ENCODE assay signal across 14 mouse cellular contexts in genomic region chr8:90224172-90224571, GRCm38 (mm10).
"Had no signal": no experiment of that assay in that cellular context is flagged by ENCODE, and none has a peak within 500 bp of the region (broad histone marks: within the 10 kb centered on the region; RNA-seq: fewer than 3 reads in every experiment).

No protein-coding gene starts in this region.

- H3K27ac ChIP-seq: macrophage; midbrain, embryonic 13.5 days; midbrain, embryonic 15.5 days; neural tube, embryonic 12.5 days; stomach, embryonic 15.5 days; stomach, postnatal 0 days had no signal

- H3K4me1 ChIP-seq: megakaryocyte, embryonic 14.5 days; midbrain, embryonic 13.5 days; midbrain, embryonic 15.5 days; neural tube, embryonic 12.5 days; stomach, embryonic 15.5 days had no signal

- H3K36me3 ChIP-seq: midbrain, embryonic 13.5 days; midbrain, embryonic 15.5 days; neural tube, embryonic 12.5 days; stomach, embryonic 15.5 days had no signal

- H3K9me3 ChIP-seq: midbrain, embryonic 13.5 days; midbrain, embryonic 15.5 days; neural tube, embryonic 12.5 days; stomach, embryonic 15.5 days had no signal

- H3K4me3 ChIP-seq: megakaryocyte, embryonic 14.5 days; midbrain, embryonic 13.5 days; midbrain, embryonic 15.5 days; neural tube, embryonic 12.5 days; stomach, embryonic 15.5 days had no signal

- DNase-seq: lung, adult 18-20 months; lung, embryonic 14.5 days; lung, postnatal 10 days; right cerebral cortex, postnatal 14 days; thymus, adult 2 months; thymus, postnatal 25 days; thymus, postnatal 4 days had no signal

- H3K9ac ChIP-seq: lung, embryonic 14.5 days; midbrain, embryonic 13.5 days; midbrain, embryonic 15.5 days; neural tube, embryonic 12.5 days; stomach, embryonic 15.5 days had no signal
